Mouse (Mus musculus): ENCODE results near the gene Eif3f. TPM values are rescaled to one million over a fixed set of nuclear protein-coding genes. Genes with fewer than 3 reads are reported as not detected.

Gene Eif3f
- polyA plus RNA-seq (2015; fragmentation: Nextera tagmentation; extraction: Ambion mirVana): 78.4 and 80.6 TPM in 2 replicates

- H3K27ac ChIP-seq: peak within 1 kb of the TSS; percentile 88
- 2% methylated on average over 50 of the region's 50 CpGs for WGBS
- no peaks in the 10 kb centered on the region for H3K9me3 ChIP-seq
- H3K4me2 ChIP-seq: peak within 1 kb of the TSS; percentile 94
- peak within 1 kb of the TSS; percentile 94 for H3K4me3 ChIP-seq
- H3K27me3 ChIP-seq: 0 out of 2 replicates have a peak, but pooled peaks cover 10% of the 10 kb centered on the region
- H3K9ac ChIP-seq: peak within 1 kb of the TSS; percentile 94
- H3K4me1 ChIP-seq (replicated peaks): peaks cover 22% of the 10 kb centered on the region
- peak; percentile 97 for ATAC-seq (ENCODE audit: low FRiP score)
- peaks cover 24% of the 10 kb centered on the region for H3K36me3 ChIP-seq
These were observed at the start of gene Eif3f for GRCm38 (mm10) chr7:108933794-108934731. Eif3f (plus strand) TSS chr7:108934417.

- no peaks in the 10 kb centered on the region for H3K36me3 ChIP-seq
- no peaks in the 10 kb centered on the region for H3K27me3 ChIP-seq
- no peak within 1 kb of the TSS for H3K9ac ChIP-seq
- no peak within 1 kb of the TSS for H3K4me2 ChIP-seq
- H3K4me3 ChIP-seq: no peak within 1 kb of the TSS
- H3K9me3 ChIP-seq: no peaks in the 10 kb centered on the region
- no peak within 1 kb of the TSS for H3K27ac ChIP-seq
- no peaks in the 10 kb centered on the region for H3K4me1 ChIP-seq (replicated peaks)
- 80% methylated on average over 4 of the region's 4 CpGs for WGBS
- no peak for ATAC-seq (ENCODE audit: low FRiP score)
These were observed 49.3 kb upstream of the Eif3f start, which contains the start of gene Olfr518 for GRCm38 (mm10) chr7:108884906-108885305. Olfr518 (minus strand) TSS chr7:108885006.

GRCm38 (mm10) chr7:108894320-108894719 is 39.9 kb upstream of the Eif3f start, which contains the start of gene Olfr519:
Olfr519 (minus strand) TSS chr7:108894420.
- H3K9ac ChIP-seq: no peak within 1 kb of the TSS
- 92% methylated on average over 5 of the region's 5 CpGs for WGBS
- no peaks in the 10 kb centered on the region for H3K36me3 ChIP-seq
- no peak within 1 kb of the TSS for H3K27ac ChIP-seq
- no peaks in the 10 kb centered on the region for H3K4me1 ChIP-seq (replicated peaks)
- H3K9me3 ChIP-seq: no peaks in the 10 kb centered on the region
- no peak for ATAC-seq (ENCODE audit: low FRiP score)
- H3K4me2 ChIP-seq: no peak within 1 kb of the TSS
- no peak within 1 kb of the TSS for H3K4me3 ChIP-seq
- H3K27me3 ChIP-seq: no peaks in the 10 kb centered on the region

GRCm38 (mm10) chr7:108903969-108904368 is 30.2 kb upstream of the Eif3f start:
- Histone ChIP-seq H3K4me2 (no peak overlapping the region), H3K27ac (no peak overlapping the region), H3K9ac (no peak overlapping the region), H3K9me3 (no peaks in the 10 kb centered on the region), H3K27me3 (no peaks in the 10 kb centered on the region), H3K36me3 (no peaks in the 10 kb centered on the region), H3K4me1 (replicated peaks) (no peaks in the 10 kb centered on the region), H3K4me3 (no peak overlapping the region)
- no peak for ATAC-seq (ENCODE audit: low FRiP score)
- WGBS: 87% methylated on average over 2 of the region's 2 CpGs

GRCm38 (mm10) chr7:108927043-108927442 is 7.2 kb upstream of the Eif3f start:
- 77% methylated on average over 4 of the region's 4 CpGs for WGBS
- no peaks in the 10 kb centered on the region for H3K36me3 ChIP-seq
- ATAC-seq (ENCODE audit: low FRiP score): no peak
- no peak overlapping the region for H3K27ac ChIP-seq
- H3K4me1 ChIP-seq (replicated peaks): no peaks in the 10 kb centered on the region
- no peak overlapping the region for H3K4me2 ChIP-seq
- H3K9ac ChIP-seq: no peak overlapping the region
- no peak overlapping the region for H3K4me3 ChIP-seq
- 0 out of 2 replicates have a peak, but pooled peaks cover 10% of the 10 kb centered on the region for H3K27me3 ChIP-seq
- no peaks in the 10 kb centered on the region for H3K9me3 ChIP-seq

GRCm38 (mm10) chr7:108928280-108929188 is 5.7 kb upstream of the Eif3f start:
- Histone ChIP-seq H3K27me3 (0 out of 2 replicates have a peak, but pooled peaks cover 14% of the 10 kb centered on the region), H3K9me3 (no peaks in the 10 kb centered on the region), H3K4me3 (no peak overlapping the region), H3K4me1 (replicated peaks) (no peaks in the 10 kb centered on the region), H3K27ac (no peak overlapping the region), H3K4me2 (no peak overlapping the region), H3K9ac (no peak overlapping the region), H3K36me3 (no peaks in the 10 kb centered on the region)
- ATAC-seq (ENCODE audit: low FRiP score): no peak
- WGBS: 82% methylated on average over 11 of the region's 11 CpGs

GRCm38 (mm10) chr7:108929726-108930393 is 4.4 kb upstream of the Eif3f start, which contains the start of gene Nlrp10:
Nlrp10 (minus strand) TSS chr7:108930178.
- Histone ChIP-seq H3K4me1 (replicated peaks) (peaks cover 2% of the 10 kb centered on the region), H3K27ac (no peak within 1 kb of the TSS), H3K4me3 (no peak within 1 kb of the TSS), H3K9ac (no peak within 1 kb of the TSS), H3K9me3 (no peaks in the 10 kb centered on the region), H3K27me3 (0 out of 2 replicates have a peak, but pooled peaks cover 12% of the 10 kb centered on the region), H3K4me2 (no peak within 1 kb of the TSS), H3K36me3 (no peaks in the 10 kb centered on the region)
- no peak for ATAC-seq (ENCODE audit: low FRiP score)
- WGBS: 82% methylated on average over 6 of the region's 6 CpGs

- H3K9me3 ChIP-seq: no peaks in the 10 kb centered on the region
- ATAC-seq (ENCODE audit: low FRiP score): 0 out of 2 replicates have a peak, but pooled peaks have one; percentile 11
- 0 out of 2 replicates have a peak, but pooled peaks cover 10% of the 10 kb centered on the region for H3K27me3 ChIP-seq
- H3K4me1 ChIP-seq (replicated peaks): peaks cover 22% of the 10 kb centered on the region
- H3K9ac ChIP-seq: peak overlapping the region; percentile 94
- peak overlapping the region; percentile 94 for H3K4me3 ChIP-seq
- H3K27ac ChIP-seq: peak overlapping the region; percentile 88; the same call in 1 of the 2 replicates
- peaks cover 32% of the 10 kb centered on the region for H3K36me3 ChIP-seq
- 8% methylated on average over 8 of the region's 8 CpGs for WGBS
- H3K4me2 ChIP-seq: peak overlapping the region; percentile 94
These were observed 619 bp downstream of the Eif3f start for GRCm38 (mm10) chr7:108934836-108935235.

GRCm38 (mm10) chr7:108935411-108935810 is 1.2 kb downstream of the Eif3f start:
- peak overlapping the region; percentile 94 for H3K9ac ChIP-seq
- no peaks in the 10 kb centered on the region for H3K9me3 ChIP-seq
- H3K27ac ChIP-seq: no peak overlapping the region
- peak overlapping the region; percentile 94 for H3K4me2 ChIP-seq
- peaks cover 22% of the 10 kb centered on the region for H3K4me1 ChIP-seq (replicated peaks)
- H3K4me3 ChIP-seq: peak overlapping the region; percentile 94
- H3K36me3 ChIP-seq: peaks cover 37% of the 10 kb centered on the region
- H3K27me3 ChIP-seq: 0 out of 2 replicates have a peak, but pooled peaks cover 10% of the 10 kb centered on the region
- no peak for ATAC-seq (ENCODE audit: low FRiP score)
- 91% methylated on average over 7 of the region's 7 CpGs for WGBS

GRCm38 (mm10) chr7:108936591-108936990 is 2.4 kb downstream of the Eif3f start:
- Histone ChIP-seq H3K27me3 (0 out of 2 replicates have a peak, but pooled peaks cover 5% of the 10 kb centered on the region), H3K4me1 (replicated peaks) (peaks cover 22% of the 10 kb centered on the region), H3K27ac (no peak overlapping the region), H3K9ac (no peak overlapping the region), H3K36me3 (peaks cover 49% of the 10 kb centered on the region), H3K4me2 (no peak overlapping the region), H3K9me3 (no peaks in the 10 kb centered on the region), H3K4me3 (no peak overlapping the region)
- ATAC-seq (ENCODE audit: low FRiP score): no peak
- 98% methylated on average over 4 of the region's 4 CpGs for WGBS

- Histone ChIP-seq H3K4me3 (no peak overlapping the region), H3K9me3 (no peaks in the 10 kb centered on the region), H3K4me2 (no peak overlapping the region), H3K36me3 (peaks cover 85% of the 10 kb centered on the region), H3K9ac (no peak overlapping the region), H3K4me1 (replicated peaks) (peaks cover 4% of the 10 kb centered on the region), H3K27me3 (no peaks in the 10 kb centered on the region), H3K27ac (no peak overlapping the region)
- no peak for ATAC-seq (ENCODE audit: low FRiP score)
- whole genome bisulfite sequencing: 94% methylated on average over 9 of the region's 9 CpGs
These were observed 7.2 kb downstream of the Eif3f start for GRCm38 (mm10) chr7:108941466-108941865.

Measured in hindbrain, embryonic 13.5 days (tissue).